8 mouse cellular contexts compared by ENCODE assay signal in the genomic region with DNA sequence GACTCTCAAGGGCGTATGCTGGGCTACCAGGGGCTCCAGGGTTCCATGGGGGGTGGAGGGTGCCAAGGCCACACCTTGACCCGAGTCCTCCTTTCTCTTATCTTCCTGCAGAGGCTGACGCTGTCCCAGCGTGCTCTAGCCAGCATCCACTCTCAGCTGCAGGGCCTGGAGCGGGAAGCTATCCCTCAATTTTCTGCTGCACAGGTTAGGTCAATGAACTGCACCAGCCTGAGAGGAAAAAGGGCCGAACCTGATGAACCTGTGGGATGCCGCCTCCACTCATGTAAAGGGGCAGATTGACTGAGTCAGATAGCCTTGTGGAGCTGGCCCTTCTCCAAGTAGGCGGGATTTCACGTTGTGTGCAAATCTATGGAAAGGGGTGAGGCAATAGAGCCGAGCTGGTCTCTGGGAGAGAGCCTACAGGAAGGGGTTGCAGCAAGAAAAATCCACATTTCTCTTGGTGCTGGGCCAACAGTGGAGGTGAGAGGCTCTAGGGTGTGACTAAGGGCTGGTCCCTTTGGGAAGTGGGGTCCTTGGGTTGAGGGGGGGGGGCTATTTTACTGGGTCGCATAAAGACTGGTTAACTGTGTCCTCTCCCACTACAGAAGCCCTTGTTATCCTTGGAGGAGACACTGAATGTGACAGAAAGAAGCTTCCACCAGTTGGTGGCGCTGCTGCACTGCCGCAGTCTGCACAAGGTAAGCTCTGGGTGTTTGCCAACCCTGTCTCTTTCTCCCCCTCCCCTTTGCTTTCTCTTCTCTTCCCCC. TPM values are rescaled to one million over a fixed set of nuclear protein-coding genes. Genes with fewer than 3 reads are reported as not detected.
DNase-seq lines count a peak whose midpoint lies in the region; ATAC-seq and TF ChIP-seq lines count a peak whose summit lies in the region.

No protein-coding gene starts in this region.

- intact Hi-C loops in gastrocnemius, postnatal 36 days (cut with DNase I): loop anchor here (5.0 to 10.0 kb wide), 4 partner anchors 296 to 664 kb away; a partner anchor contains a TSS

- no peak for DNase-seq in testis, postnatal 14 days (ENCODE audit: low spot score)
- peak; percentile 86 to 91 for DNase-seq in cerebellum, postnatal 4 days (ENCODE audit: low spot score in 2 of 2)
- peak; percentile 67 to 69 for DNase-seq in gastrocnemius, postnatal 36 days
- DNase-seq in splenic B cell, adult 2 months (ENCODE audit: low read depth, low spot score): peak; percentile 91

- no peak overlapping the region for H3K9ac ChIP-seq in intestine, postnatal 0 days (ENCODE audit: low read depth, low read length)
- no peak overlapping the region for H3K9ac ChIP-seq in limb, embryonic 15.5 days
- H3K9ac ChIP-seq in midbrain, embryonic 16.5 days (ENCODE audit: low read depth, low read length): 0 out of 2 replicates have a peak overlapping the region, but pooled peaks have one; percentile 25

- no peaks in the 10 kb centered on the region for H3K36me3 ChIP-seq in testis, adult 2 months (ENCODE audit: control insufficient read depth, insufficient read depth, low read length)
- H3K36me3 ChIP-seq in intestine, postnatal 0 days (ENCODE audit: control insufficient read depth, insufficient read depth): no peaks in the 10 kb centered on the region
- H3K36me3 ChIP-seq in limb, embryonic 15.5 days: no peaks in the 10 kb centered on the region
- H3K36me3 ChIP-seq in midbrain, embryonic 16.5 days (ENCODE audit: control insufficient read depth, insufficient read depth, low read length): no peaks in the 10 kb centered on the region; the same call in 1 of the 2 replicates
- no peaks in the 10 kb centered on the region for H3K36me3 ChIP-seq in splenic B cell, adult 2 months (ENCODE audit: control insufficient read depth, insufficient read depth, low read length, poor library complexity, severe bottlenecking)

- peaks cover 9% of the 10 kb centered on the region for H3K4me1 ChIP-seq in testis, adult 2 months (ENCODE audit: control insufficient read depth, insufficient read depth, low read length)
- H3K4me1 ChIP-seq in intestine, postnatal 0 days (replicated peaks; ENCODE audit: control insufficient read depth, insufficient read depth, low read length): no peaks in the 10 kb centered on the region
- peaks cover 17% of the 10 kb centered on the region; the same call in 1 of the 2 replicates for H3K4me1 ChIP-seq in limb, embryonic 15.5 days
- peaks cover 13% of the 10 kb centered on the region for H3K4me1 ChIP-seq in midbrain, embryonic 16.5 days (ENCODE audit: control insufficient read depth, insufficient read depth, low read length)

- peak; percentile 75; the same call in 1 of the 2 replicates for TF ChIP-seq CTCF in testis, adult 2 months (IDR thresholded peaks at IDR 0.05; ENCODE audit: control insufficient read depth, insufficient read depth, insufficient replicate concordance, low read depth, low read length)
- TF ChIP-seq CTCF in intestine, postnatal 0 days (IDR thresholded peaks at IDR 0.05; ENCODE audit: low read depth): peak; percentile 94

- no peak overlapping the region for H3K4me2 ChIP-seq in intestine, postnatal 0 days (replicated peaks; ENCODE audit: low read depth)
- H3K4me2 ChIP-seq in limb, embryonic 15.5 days: peak overlapping the region; percentile 17; the same call in 1 of the 2 replicates
- no peak overlapping the region for H3K4me2 ChIP-seq in midbrain, embryonic 16.5 days (ENCODE audit: low read length)

- 31% methylated on average over 13 of the region's 13 CpGs for WGBS in intestine, postnatal 0 days
- 33% methylated on average over 13 of the region's 13 CpGs for WGBS in limb, embryonic 15.5 days
- WGBS in midbrain, embryonic 16.5 days: 37% methylated on average over 13 of the region's 13 CpGs

- H3K9me3 ChIP-seq in intestine, postnatal 0 days (ENCODE audit: control insufficient read depth): no peaks in the 10 kb centered on the region
- no peaks in the 10 kb centered on the region for H3K9me3 ChIP-seq in limb, embryonic 15.5 days
- no peaks in the 10 kb centered on the region for H3K9me3 ChIP-seq in midbrain, embryonic 16.5 days (replicated peaks; ENCODE audit: control insufficient read depth, low read length, poor library complexity, severe bottlenecking)

- H3K4me3 ChIP-seq in testis, adult 2 months (ENCODE audit: control insufficient read depth, low read depth, low read length): no peak overlapping the region
- H3K4me3 ChIP-seq in intestine, postnatal 0 days (ENCODE audit: low read depth, low read length): no peak overlapping the region
- H3K4me3 ChIP-seq in limb, embryonic 15.5 days: no peak overlapping the region
- no peak overlapping the region for H3K4me3 ChIP-seq in midbrain, embryonic 16.5 days (ENCODE audit: low read depth, low read length)

- H3K27ac ChIP-seq in testis, adult 2 months (ENCODE audit: control insufficient read depth, insufficient read depth, low read depth, low read length): peak overlapping the region; percentile 43; the same call in 1 of the 2 replicates
- no peak overlapping the region for H3K27ac ChIP-seq in intestine, postnatal 0 days (ENCODE audit: low read depth, low read length)
- no peak overlapping the region; the same call in 1 of the 2 replicates for H3K27ac ChIP-seq in limb, embryonic 15.5 days
- peak overlapping the region; percentile 64 for H3K27ac ChIP-seq in midbrain, embryonic 16.5 days (ENCODE audit: low read length)

- TF ChIP-seq POLR2A in testis, adult 2 months (IDR thresholded peaks at IDR 0.05; ENCODE audit: control insufficient read depth, low read depth, low read length): peak; percentile 11; the same call in 1 of the 2 replicates

- peak; percentile 68 for ATAC-seq in intestine, postnatal 0 days
- ATAC-seq in limb, embryonic 15.5 days (ENCODE audit: insufficient number of reproducible peaks, low FRiP score, low TSS enrichment, low read depth): peak; percentile 60; the same call in 1 of the 2 replicates
- peak; percentile 46 for ATAC-seq in midbrain, embryonic 16.5 days

- H3K27me3 ChIP-seq in testis, adult 2 months (ENCODE audit: control insufficient read depth, insufficient read depth, low read length): no peaks in the 10 kb centered on the region
- H3K27me3 ChIP-seq in intestine, postnatal 0 days (replicated peaks; ENCODE audit: control insufficient read depth, insufficient read depth, low read length): no peaks in the 10 kb centered on the region
- no peaks in the 10 kb centered on the region for H3K27me3 ChIP-seq in limb, embryonic 15.5 days
- H3K27me3 ChIP-seq in midbrain, embryonic 16.5 days (ENCODE audit: control insufficient read depth, insufficient read depth, low read depth, low read length): no peaks in the 10 kb centered on the region
- H3K27me3 ChIP-seq in splenic B cell, adult 2 months (ENCODE audit: control insufficient read depth, insufficient read depth, low read length, poor library complexity, severe bottlenecking): no peaks in the 10 kb centered on the region

RNA-seq across cellular contexts. Expression of a gene that starts 6.0 kb away (rescaled TPM):
- 469 and 559 TPM in 2 replicates for polyA plus RNA-seq in testis, adult 2 months (2012; rRNA removed)
- total RNA-seq in gastrocnemius, postnatal 36 days (2021): 10 to 100 TPM; 32.8 to 43.8 TPM
- 13.8 and 15.2 TPM in 2 replicates for polyA plus RNA-seq in intestine, postnatal 0 days (2015; fragmentation: Nextera tagmentation; extraction: Ambion mirVana)
- polyA plus RNA-seq in limb, embryonic 15.5 days (2015; fragmentation: Nextera tagmentation; extraction: Ambion mirVana): 56.7 and 57.3 TPM in 2 replicates
- 81.8 and 83.3 TPM in 2 replicates for polyA plus RNA-seq in midbrain, embryonic 16.5 days (2015; fragmentation: Nextera tagmentation; extraction: Ambion mirVana)

RNA-seq across cellular contexts. Expression of a gene that starts 11.7 kb away (rescaled TPM):
- 59.3 and 70.0 TPM in 2 replicates for polyA plus RNA-seq in testis, adult 2 months (2012; rRNA removed)
- total RNA-seq in gastrocnemius, postnatal 36 days (2021): 1 to 10 TPM; 1.7 to 1.8 TPM
- 2.6 and 3.7 TPM in 2 replicates for polyA plus RNA-seq in intestine, postnatal 0 days (2015; fragmentation: Nextera tagmentation; extraction: Ambion mirVana)
- 2.6 and 3.3 TPM in 2 replicates for polyA plus RNA-seq in limb, embryonic 15.5 days (2015; fragmentation: Nextera tagmentation; extraction: Ambion mirVana)
- polyA plus RNA-seq in midbrain, embryonic 16.5 days (2015; fragmentation: Nextera tagmentation; extraction: Ambion mirVana): 122 and 158 TPM in 2 replicates

RNA-seq across cellular contexts. Expression of a gene that starts 19.3 kb away (rescaled TPM):
- 5.1 and 5.7 TPM in 2 replicates for polyA plus RNA-seq in testis, adult 2 months (2012; rRNA removed)
- total RNA-seq in gastrocnemius, postnatal 36 days (2021): 1 to 10 TPM; 2.0 to 2.9 TPM
- 14.1 and 16.0 TPM in 2 replicates for polyA plus RNA-seq in intestine, postnatal 0 days (2015; fragmentation: Nextera tagmentation; extraction: Ambion mirVana)
- 5.4 and 6.2 TPM in 2 replicates for polyA plus RNA-seq in limb, embryonic 15.5 days (2015; fragmentation: Nextera tagmentation; extraction: Ambion mirVana)
- 4.9 and 5.3 TPM in 2 replicates for polyA plus RNA-seq in midbrain, embryonic 16.5 days (2015; fragmentation: Nextera tagmentation; extraction: Ambion mirVana)

RNA-seq across cellular contexts. Expression of a gene that starts 33.8 kb away (rescaled TPM):
- polyA plus RNA-seq in testis, adult 2 months (2012; rRNA removed): 17.9 and 19.2 TPM in 2 replicates
- total RNA-seq in gastrocnemius, postnatal 36 days (2021): 1 to 10 TPM; 2.0 to 3.1 TPM
- 120 and 126 TPM in 2 replicates for polyA plus RNA-seq in intestine, postnatal 0 days (2015; fragmentation: Nextera tagmentation; extraction: Ambion mirVana)
- polyA plus RNA-seq in limb, embryonic 15.5 days (2015; fragmentation: Nextera tagmentation; extraction: Ambion mirVana): 80.6 and 82.3 TPM in 2 replicates
- 4.7 and 5.1 TPM in 2 replicates for polyA plus RNA-seq in midbrain, embryonic 16.5 days (2015; fragmentation: Nextera tagmentation; extraction: Ambion mirVana)

Comparison
In these comparisons a context has a peak if more than half of its experiments do, and no peak if none do; other contexts are left out.
1. H3K27ac ChIP-seq: peak in testis, adult 2 months (single experiment) and midbrain, embryonic 16.5 days (single experiment); none in intestine, postnatal 0 days (single experiment) and limb, embryonic 15.5 days (single experiment).
2. RNA of a gene that starts 11.7 kb away (polyA plus RNA-seq): 122 to 158 TPM in midbrain, embryonic 16.5 days and 59.3 to 70.0 TPM in testis, adult 2 months; 2.6 to 3.7 TPM in intestine, postnatal 0 days and 2.6 to 3.3 TPM in limb, embryonic 15.5 days; every median in the first group is over 10 times any median in the second.
3. Peak in every context shown above with its lines, with median percentiles within 50 percentile points of each other: ATAC-seq.